Mouse (Mus musculus): ENCODE measurements around the gene Olfr543. TPM values are rescaled to one million over a fixed set of nuclear protein-coding genes. Genes with fewer than 3 reads are reported as not detected.
"Not testable (repeated sequence)": the region's sequence is repeated elsewhere in the genome, so short reads cannot be mapped to it uniquely, and the experiment has no call there.

Olfr543 gene
- not detected for total RNA-seq (2021)
- long read RNA-seq, experiment 1: 0 reads
- long read RNA-seq, experiment 2: 0 reads

DNA sequence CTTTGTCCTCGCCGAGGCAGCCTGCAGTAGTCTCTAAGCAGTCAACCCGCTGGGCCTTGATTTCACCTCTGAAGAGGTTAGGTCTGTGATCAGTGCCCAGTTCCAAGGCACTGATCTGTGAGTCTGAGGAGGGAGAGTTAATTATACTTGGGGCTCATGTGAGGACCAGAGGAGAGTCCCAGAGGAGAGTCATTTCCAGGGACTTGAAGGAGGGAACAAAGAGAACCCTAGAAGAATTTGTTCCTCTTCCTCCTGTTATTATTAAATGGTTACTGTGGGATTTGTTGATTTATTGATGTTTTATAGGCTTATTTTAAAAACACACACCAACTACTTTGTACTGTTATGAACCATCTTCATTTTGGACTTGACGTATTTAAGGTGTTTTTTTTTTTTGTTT is at the start of gene Olfr543:
Gene Olfr543, minus strand, starts transcription at position 101 of the 400 bp plus-strand sequence.
- DNase-seq: no peak
- intact Hi-C loops (cut with DNase I): no loop called here

DNA sequence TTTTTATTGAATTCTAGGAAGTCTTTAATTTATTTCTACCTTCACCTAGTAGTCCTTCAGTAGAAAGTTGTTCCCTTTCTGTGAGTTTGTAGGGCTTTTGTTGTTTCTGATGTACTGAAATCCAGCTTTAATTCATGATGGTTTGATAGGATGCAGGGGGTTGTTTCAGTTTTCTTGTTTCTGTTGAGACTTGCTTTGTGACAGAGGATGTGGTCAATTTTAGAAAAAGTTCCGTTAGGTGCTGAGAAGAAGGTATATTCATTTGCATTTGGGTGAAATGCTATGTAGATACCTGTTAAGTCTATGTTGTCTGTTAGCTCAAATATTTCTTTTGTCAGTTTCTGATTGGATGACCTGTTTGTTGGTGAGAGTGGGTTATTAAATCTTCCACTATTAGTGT is 47.6 kb upstream of the Olfr543 start:
- no peak for DNase-seq
- intact Hi-C loops (cut with DNase I): no loop called here

DNA sequence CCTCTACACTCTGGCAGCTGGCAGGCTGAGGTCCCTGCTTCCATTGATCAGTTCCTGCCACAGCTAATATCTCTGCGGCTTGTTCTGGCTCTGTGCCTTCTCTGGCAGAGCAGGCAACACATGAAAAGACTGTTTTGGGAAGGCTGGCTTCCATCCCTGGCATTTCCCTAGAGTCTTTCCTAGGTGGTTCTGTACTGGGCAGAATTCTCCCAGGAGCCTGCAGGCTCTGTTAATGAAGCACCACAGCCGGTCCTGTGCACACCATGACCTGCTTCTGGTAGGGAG is 35.5 kb upstream of the Olfr543 start:
- no peak for DNase-seq
- intact Hi-C loops (cut with DNase I): loop anchor here (10.0 kb wide), 2 partner anchors 178 to 1358 kb away; partner anchors contain the start of gene Olfr557

DNA sequence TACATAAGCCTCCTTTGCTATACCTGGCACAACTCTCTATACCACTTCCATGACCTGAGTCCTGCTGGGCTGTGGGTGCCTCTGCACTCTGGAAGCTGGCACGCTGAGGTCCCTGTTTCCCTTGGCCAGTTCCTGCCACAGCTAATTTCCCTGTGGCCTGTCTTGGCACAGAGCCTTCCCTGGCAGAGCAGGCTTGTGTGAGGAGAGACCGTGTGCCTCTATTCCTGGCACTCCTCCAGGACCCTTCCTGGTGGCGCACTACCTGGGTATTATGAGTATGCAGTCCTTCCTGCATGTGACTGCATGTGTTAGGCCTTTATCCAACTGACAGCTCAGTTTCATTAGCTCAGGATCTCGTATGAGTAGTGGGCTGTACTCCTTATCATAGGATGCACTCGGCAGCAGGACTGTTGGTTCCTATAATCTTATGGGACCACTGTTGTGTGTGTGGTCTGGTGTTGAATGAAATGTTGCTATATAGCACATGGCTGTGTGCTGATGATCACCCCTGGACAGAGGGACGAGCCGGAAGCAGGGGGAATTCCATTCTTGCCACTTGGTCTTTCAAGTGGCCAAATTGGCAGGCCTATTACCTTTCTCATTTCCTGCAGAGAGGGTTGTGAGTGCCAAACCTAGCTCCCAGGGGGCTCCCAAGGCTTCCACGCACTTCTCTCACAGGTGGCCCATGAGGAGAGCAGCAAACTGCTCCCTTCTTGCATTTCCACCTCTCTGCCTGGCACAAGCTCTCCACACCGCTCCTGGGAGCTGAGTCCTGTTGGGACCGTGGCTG is 35.0 kb upstream of the Olfr543 start:
- intact Hi-C loops (cut with DNase I): loop anchor here (10.0 kb wide), 2 partner anchors 178 to 1358 kb away; partner anchors contain the start of gene Olfr557
- peak; percentile 9 to 16 for DNase-seq

DNA sequence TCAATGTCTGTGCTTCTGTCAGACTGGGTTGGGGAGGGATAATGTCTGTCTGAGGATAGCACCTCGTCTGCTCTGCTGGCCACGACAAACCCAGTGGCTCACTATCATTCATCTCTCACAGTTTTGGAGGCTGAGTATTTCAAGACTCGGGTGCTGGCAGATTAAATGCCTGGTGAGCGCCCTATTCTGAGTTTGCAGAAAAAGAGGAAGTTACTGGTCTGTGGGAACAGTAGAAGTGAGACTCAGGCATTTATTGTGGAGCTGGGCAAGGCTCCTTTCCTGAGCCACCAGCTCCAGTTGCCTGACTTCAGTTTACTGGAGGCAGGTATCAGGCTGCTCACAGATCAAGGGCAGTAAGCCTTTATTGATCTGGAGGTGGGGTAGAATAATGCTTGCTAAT is 32.7 kb upstream of the Olfr543 start:
- intact Hi-C loops (cut with DNase I): loop anchor here (5.0 to 10.0 kb wide), 3 partner anchors 181 to 1361 kb away; partner anchors contain the start of gene Olfr557

DNA sequence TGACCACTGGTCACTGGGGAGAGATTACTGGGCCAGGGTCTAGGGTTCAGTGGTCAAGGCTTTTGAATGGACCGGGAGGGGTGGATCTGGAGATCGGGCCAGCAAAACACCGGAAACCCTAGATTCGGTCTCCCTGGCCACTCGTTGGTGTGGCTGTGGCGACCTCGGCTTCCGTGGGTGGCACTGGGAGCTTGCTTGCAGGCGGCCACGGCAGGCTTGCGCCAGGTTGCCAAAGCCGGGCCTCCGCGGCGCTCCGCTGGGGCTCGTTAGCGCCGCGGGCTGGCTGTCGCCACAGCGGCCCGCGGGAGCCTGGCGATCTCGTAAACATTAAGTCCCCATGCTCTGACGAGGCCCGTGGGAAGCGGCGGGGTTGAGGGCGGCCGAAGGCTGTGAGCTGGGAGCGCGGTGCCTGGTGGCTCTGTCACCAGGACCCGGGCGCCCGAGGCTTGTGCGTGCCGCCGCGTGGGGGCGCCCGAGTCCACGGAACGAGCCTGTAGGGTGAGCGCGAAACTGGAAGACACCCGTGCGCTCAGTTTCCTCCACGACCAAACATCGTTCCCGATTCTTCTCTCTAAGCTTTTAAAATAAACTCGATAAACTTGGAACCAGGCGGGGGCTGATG is 31.4 kb upstream of the Olfr543 start:
- peak; percentile 94 to 96 for DNase-seq

More for the DNA sequence above, 32.7 kb upstream of the Olfr543 start:
- DNase-seq: no peak

DNA sequence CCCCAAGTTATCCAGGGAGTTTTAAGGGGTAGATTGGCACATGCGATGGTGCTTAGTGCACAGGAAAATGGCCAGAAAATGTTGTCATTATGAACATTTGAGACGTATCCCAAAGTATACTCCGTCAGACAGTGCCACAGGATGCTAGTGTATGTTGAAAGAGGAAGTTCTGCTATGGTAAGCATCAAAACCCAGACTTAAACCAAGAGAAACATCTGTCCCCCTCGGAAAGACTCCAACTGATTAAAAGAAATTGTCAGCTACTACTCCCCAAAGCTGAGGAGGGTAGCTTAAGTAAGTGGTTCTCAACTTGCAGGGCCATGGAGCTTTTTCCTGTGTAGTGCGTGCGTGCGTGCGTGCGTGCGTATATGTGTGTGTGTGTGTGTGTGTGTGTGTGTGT is 30.4 kb upstream of the Olfr543 start:
- no peak for DNase-seq
- intact Hi-C loops (cut with DNase I): loop anchor here (2.0 to 10.0 kb wide), 4 partner anchors 183 to 1363 kb away; partner anchors contain the start of gene Olfr557

More for the DNA sequence above, 31.4 kb upstream of the Olfr543 start:
- intact Hi-C loops (cut with DNase I): loop anchor here (1.0 to 10.0 kb wide), 5 partner anchors 123 to 1362 kb away; partner anchors contain the start of gene Olfr557

DNA sequence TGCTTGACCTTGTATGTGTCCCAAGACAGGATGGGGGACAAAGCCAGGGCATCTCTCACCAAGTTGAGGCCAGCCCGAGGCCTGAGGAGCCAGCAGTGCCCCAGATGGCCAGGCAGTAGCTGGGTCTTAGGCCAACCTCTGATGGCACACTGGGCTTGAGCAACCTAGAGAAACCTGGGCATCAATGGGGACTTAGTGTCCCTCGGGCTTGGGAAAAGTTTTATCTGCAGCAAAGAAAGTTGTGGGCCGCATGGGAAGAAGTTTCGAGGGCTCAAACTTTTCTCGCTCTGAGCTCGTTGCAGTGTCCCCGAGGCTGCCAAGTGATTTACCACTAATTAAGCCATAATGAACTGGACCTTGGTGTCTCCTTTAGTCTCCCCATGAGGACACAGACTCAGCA is 28.2 kb upstream of the Olfr543 start:
- intact Hi-C loops (cut with DNase I): loop anchor here (5.0 to 10.0 kb wide), 4 partner anchors 185 to 1433 kb away; partner anchors contain the start of genes Olfr557 and Olfr633
- no peak for DNase-seq

DNA sequence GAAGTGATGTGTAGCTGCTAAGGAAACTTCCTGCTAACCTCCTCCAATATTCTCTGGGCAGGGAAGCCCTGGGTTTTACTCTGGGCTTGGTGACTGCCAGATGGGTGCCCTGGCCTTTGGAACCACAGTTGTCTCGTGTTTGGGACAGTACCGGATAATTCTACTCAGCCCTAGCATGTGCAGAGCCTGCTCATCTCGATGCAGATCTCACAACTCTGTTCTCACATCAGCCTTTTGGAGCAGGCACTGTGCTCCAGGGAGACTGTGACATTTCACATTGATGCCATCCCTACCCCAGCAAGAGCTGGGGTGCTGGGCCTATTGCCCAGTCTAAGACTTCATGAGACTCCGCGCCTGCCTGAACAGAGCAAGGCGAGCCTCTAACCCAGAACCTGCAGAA is 27.2 kb upstream of the Olfr543 start:
- intact Hi-C loops (cut with DNase I): loop anchor here (5.0 kb wide), 1 partner anchor 1434 kb away; the partner anchor contains the start of gene Olfr633
- DNase-seq: no peak

DNA sequence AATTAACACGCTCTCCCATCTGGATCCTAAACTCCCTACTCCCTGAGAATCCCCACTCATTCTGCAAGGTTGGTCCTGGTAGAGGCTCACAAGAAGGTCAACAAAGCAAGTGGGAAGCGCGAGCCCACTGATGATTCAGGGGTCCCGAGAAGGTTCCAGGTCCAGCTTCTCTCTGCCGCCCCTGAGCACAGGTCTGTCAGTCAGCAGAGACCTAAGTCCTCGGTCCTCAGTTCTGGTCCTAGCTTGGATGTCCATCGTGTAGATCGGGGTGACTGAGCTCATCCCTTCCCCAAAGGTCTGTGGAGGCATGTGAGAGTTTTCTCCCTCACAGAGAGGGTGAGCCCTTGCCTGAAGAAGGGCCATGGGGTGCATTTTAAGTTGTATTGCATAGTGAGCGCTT is 26.6 kb upstream of the Olfr543 start:
- no peak for DNase-seq
- intact Hi-C loops (cut with DNase I): loop anchor here (5.0 kb wide), 1 partner anchor 1434 kb away; the partner anchor contains the start of gene Olfr633

DNA sequence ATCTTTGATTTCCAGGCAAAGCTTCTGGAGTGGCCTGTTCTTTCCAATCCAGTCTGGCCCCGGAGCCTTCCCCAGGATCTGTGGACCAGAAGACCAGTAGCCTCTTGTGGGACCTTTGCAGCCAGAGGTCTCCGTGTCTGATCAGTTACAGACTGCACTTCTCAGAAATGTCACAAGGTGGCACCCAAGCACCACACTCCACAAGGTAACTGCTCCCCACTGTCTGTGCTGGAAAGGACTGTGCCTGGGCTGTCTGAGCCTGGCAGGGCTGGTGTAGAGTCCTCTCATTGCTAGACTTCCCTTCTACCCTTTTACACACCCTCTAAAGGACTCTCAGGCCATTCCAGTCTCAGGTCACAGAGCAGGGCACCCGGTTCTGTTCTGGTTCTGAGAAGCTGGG is 25.4 kb upstream of the Olfr543 start:
- peak; percentile 69 to 78 for DNase-seq
- intact Hi-C loops (cut with DNase I): loop anchor here (5.0 kb wide), 1 partner anchor 1435 kb away; the partner anchor contains the start of gene Olfr633

DNA sequence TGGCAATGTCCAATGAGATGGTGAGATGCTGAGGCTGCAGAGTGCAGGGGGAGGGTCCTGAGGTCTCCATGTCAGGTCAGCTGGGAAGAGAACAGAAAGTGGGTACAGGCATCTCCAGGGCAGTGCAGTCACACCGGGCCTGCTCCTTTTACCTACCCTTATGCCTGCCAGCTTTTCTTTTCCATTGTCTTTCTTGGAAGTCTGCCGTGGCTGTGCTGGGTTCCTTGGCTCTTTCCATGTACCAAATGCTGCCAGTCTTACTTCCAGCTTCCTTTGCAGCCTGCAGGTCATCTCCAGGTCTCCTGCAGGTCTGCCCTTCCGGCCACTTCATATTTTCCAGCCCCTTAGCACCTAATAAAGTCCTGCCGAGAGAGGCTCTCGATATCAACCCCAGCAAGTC is 20.5 kb upstream of the Olfr543 start:
- intact Hi-C loops (cut with DNase I): no loop called here
- DNase-seq: no peak

DNA sequence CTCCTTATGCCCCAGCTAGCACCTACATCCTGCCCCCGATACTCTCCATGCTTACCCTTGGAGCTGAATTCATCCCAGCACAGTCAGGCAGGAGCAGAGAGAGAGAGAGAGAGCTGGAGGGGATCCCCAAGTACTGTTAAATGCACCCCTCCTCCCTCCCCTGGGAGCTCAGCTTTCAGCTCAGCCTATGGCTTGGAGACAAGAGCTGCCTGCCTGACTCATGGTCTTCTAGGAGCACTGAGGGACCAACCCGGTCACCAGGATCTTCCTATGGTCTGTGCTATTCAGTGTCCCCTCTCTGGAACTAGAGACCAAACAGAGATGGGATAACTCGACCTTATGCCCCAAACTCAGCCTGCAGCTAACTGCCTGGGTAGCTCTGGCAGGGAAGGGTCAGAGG is 18.0 kb upstream of the Olfr543 start, which contains the start of gene Olfr545:
Gene Olfr545, minus strand, starts transcription at position 101 of the 400 bp plus-strand sequence.
- DNase-seq: no peak
- intact Hi-C loops (cut with DNase I): no loop called here

DNA sequence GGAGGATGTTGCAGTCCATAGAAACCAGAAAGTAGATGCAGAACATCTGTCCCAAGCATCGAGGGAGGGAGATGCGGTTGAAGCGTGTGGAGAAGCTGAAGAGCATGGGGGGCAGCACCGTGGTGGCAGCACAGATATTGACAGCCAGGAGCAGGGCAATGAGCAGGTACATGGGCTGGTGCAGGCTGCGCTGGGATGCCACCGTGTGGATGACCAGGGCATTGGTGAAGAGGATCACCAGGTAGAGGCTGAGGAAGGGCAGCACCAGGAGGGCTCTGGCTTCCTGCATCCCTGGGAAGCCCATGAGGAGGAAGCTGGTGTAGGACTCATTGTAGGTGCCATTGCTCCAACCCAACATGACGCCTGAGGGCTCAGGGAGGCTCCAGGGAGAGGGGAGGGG is 12.9 kb upstream of the Olfr543 start:
- intact Hi-C loops (cut with DNase I); DNase-seq: not testable (repeated sequence)

DNA sequence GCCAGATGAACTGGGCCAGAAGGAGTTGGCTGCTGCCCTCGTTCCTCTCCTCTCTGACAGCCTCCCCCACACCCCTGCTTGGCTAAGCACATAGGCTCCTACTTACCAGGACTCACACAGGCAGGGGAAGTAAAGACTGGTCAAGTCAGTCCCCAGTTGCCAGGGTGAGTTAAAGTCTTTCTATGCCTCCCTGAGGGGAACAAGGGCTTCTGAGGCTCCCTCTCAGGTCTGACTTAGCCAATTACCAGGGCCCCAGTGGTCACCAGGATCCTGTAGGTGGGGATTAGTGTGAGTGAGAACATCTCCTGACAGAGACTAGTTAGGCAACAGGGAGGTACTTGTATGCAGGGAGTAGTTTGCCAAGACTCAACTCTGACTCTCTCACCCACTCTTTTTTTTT is 6.7 kb upstream of the Olfr543 start, which contains the start of gene Olfr544:
Gene Olfr544, minus strand, starts transcription at position 153 of the 400 bp plus-strand sequence.
- intact Hi-C loops (cut with DNase I): no loop called here

DNA sequence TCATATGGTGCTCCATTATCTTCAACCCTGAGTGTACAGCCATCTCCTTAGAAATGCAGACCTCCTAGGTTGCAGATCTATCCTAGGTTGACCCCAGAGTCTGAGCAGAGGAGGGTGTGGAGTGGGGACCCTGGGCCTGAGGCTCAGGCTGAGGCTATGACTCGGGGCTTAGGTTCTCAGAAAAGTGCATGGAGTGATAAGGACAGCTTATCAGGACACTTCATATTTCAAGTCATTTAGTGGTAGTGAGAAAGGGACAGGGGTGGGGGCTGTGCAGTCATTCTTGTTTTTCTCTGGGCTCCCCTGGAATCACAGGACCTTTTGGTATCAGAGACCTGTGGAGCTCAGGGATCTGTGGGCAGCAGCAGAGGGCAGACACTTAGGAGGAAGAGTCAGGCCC is 4.6 kb upstream of the Olfr543 start:
- intact Hi-C loops (cut with DNase I): no loop called here
- DNase-seq: no peak

More for the DNA sequence above, 6.7 kb upstream of the Olfr543 start, which contains the start of gene Olfr544:
- no peak for DNase-seq

DNA sequence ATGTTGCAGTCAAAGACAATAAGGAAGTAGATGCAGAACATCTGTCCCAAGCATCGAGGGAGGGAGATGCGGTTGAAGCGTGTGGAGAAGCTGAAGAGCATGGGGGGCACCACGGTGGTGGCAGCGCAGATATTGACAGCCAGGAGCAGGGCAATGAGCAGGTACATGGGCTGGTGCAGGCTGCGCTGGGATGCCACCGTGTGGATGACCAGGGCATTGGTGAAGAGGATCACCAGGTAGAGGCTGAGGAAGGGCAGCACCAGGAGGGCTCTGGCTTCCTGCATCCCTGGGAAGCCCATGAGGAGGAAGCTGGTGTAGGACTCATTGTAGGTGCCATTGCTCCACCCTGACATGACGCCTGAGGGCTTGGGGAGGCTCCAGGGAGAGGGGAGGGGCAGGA is 3.3 kb upstream of the Olfr543 start:
- intact Hi-C loops (cut with DNase I); DNase-seq: not testable (repeated sequence)

DNA sequence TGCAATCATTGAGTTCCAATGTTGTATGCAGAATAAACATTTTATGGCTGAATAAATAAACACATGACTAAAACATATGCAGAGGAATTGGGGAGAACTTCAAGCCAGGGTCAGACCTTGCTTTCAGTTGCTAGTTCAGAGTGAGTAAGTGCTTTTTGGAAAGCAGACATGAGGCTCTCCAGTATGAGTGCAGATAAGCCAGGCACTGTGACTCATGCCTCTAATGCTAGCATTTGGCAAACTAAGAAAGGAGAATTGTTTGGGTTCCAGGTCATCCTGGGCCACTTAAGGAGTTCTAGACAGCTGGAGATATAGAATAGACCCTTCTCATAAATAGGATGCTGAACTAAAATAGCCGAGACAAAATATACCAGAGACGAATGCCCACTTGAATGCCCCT is 2.2 kb upstream of the Olfr543 start:
- DNase-seq: no peak
- intact Hi-C loops (cut with DNase I): no loop called here

DNA sequence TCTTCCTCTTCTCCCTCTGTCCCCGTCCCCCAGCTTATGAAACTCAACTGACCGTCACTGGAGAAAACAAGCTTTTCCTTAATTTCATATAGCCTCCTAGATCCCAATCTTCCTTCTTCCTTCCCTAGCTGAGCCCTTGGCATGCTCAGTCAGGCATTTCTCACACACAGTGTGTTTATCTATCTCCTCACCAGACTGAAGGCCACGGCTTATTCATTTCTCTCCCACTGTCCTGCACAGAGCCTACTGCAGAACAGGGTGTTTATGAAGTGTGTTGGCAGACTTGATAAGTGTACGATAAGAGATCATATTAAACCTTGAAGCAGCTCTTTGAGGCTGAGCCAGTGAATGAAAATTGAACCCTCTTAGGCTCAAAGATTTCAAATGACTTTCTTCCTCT is 658 bp downstream of the Olfr543 start:
- no peak for DNase-seq
- intact Hi-C loops (cut with DNase I): no loop called here

DNA sequence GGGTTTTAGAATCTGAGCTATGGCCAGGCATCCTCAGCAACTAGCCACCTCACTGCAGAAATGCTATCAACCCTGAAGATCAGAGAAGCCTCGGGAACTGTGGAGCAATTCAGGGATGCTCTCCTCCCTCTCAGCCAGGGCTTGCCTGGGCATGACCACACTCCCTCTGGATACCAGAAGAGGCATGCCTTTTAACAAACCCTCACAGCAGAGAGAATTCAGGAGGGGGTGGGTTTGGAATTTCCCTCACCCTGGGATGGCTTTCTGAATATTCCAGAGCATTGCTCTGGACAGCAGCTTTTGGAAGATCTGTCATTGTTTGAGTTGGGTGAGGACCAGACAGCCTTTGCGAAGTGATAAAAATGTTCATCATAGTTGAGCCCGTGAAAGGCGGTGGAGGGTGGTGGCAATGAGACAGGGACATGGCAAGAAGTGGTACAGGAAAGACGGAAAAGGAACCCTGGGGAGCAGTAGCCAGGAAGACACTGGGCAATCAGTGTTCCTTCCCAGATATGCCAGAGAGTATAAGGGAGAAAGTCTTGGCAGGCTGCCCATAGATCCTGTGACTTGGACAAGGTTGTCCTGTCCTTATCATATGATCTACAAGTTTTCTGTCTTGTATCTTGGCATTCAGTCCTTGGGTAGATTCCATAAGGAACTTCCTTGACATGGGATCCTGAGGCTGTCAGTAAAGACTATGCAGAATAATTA is 2.0 kb downstream of the Olfr543 start:
- intact Hi-C loops (cut with DNase I): no loop called here
- no peak for DNase-seq

Data from heart, postnatal 14 days (tissue).